Mouse (Mus musculus) CD4-positive, CD25-positive, alpha-beta regulatory T cell, adult 4 months (primary cell): ENCODE results near the gene Lactbl1. TPM values are rescaled to one million over a fixed set of nuclear protein-coding genes. Genes with fewer than 3 reads are reported as not detected.

Source experiments
- ATAC-seq: one replicate; pipeline ENCODE4 v1.8.0; 2017
- polyA plus RNA-seq, 2 experiments: library from polyadenylated mRNA; unstranded; fragments of 100-300 nt; shearing (Covaris generic); gene quantifications; one replicate each; pipeline ENCODE4 v1.2.1; 2017

Gene Lactbl1
- polyA plus RNA-seq, 2 experiments from 2014 or later: 0.17 TPM; not detected in 1

DNA sequence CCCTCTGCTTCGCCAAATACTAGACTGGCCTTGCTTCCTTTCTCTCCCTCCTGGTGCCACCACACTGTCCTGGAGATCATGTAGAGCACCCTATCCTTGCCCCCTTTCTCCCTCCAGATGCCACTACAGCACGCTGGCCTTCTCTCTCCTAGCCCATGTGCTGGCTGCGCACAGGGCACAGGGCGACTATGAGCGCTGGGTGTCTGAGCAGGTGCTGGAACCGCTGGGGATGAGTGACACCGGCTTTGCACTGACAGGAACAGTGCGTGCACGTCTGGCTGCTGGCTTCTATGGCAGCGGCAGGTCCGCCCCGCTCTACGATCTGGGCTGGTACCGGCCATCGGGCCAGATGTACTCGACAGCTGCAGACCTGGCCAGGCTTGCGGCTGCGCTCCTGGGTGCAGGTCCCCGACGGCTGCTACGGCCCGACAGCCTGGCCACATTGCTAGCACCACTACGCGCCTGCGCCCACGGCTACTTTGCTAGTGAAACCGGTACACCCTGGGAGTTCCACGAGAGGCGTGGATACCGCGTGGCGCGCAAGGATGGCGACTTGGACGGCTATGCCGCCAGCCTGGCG is 14.7 kb downstream of the Lactbl1 start:
- ATAC-seq: no peak

DNA sequence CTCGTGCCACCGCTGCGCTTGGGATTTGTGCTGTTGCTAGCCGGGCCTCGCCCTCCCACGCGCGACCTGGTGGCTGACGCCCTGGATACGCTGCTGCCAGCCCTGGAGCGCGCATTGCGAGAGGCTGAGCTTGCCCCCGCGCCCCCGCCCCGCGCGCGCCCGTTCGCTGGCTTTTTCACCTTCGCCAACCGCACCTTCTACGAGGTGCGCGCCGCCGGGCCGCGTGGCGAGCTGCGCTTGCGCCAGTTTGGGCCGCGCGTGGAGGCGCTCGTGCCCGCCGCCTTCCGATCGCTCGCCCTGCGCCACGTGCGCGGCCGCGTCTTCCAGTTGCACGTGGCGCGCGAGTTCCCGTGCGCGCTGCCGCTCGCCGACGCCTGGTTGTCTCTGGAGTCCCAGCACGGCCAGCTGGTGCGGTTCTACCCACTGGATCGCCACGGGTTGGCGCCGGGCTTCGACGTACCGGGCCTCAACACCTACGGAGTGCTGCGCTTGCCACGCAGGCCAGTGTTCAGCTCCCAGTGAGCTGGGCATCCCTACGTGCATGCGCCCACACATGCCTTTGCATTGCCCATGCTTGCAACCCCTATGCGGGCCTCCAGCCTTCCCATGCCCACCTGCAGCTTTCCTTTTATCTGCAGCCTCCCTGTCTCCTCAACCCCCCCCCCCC is 15.3 kb downstream of the Lactbl1 start:
- no peak for ATAC-seq

DNA sequence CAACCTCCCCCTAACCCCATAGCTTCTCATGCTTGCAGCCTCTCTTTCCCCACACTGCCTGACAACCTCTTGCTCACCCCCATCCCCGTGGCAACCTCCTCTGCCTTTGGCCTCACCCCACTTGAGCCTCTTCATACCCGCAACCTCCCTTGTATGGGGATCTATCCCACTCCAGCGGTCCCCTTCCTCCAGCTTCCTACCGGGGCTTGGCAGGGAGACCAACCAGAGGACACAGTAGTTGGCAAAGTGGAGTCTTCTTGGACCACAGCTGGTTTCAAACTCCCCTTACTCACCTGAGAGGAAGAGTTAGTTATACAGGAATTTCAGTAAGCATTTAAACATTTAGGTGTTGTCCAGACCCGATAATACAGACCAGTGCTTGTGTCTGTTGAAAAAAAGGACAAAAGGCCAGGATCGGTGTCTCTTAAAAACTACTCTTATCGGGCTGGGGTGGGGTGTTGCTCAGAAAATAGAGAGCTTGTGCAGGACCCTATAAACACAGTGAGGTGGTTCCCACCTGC is 15.9 kb downstream of the Lactbl1 start:
- no peak for ATAC-seq

DNA sequence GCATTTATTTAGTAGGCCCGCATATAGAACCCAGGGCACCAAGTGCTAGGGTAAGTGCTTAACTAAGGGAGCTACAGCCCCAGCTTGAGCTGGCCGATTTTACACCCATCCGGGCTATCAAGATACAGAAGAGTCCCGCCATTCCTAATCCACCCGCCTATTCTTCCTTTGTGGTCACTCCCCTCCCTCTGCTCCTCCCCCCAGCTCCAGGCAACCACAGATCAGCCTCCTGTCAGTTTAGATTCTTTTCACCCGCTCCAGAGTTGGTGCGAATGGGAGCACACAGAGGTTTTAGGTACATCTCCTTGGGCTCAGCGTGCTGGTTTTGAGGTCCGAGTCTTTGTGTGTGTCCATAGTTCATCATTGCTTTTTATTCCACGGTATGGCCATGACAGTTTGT is 16.5 kb downstream of the Lactbl1 start:
- ATAC-seq: no peak

DNA sequence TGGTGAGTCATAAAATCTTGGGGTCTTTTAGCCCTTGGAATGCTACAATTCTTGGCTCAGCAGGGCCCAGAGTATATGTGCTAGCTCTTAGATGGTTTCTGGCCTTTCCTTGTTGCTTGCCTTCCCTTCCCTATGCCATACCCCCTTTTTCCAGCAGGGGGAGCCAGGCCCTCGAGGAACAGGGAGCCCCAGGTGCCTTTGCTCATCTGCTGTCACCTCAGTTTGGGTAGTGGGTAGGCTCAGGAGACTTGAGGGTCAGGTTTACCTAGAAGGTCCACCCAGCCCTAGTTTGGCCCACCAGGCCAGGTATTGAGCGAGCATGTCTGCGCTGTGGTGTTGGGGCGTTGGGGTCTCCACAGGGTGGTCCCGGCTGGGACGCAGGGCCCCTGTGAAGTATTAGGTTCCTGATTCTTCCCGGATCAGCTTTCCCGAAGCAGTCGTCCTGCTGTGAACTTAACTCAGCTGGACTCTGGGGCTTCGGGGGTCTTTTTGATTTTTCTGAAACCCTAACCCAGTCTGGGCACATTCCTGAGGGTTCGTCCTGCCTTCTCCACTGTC is 26.6 kb downstream of the Lactbl1 start:
- no peak for ATAC-seq

DNA sequence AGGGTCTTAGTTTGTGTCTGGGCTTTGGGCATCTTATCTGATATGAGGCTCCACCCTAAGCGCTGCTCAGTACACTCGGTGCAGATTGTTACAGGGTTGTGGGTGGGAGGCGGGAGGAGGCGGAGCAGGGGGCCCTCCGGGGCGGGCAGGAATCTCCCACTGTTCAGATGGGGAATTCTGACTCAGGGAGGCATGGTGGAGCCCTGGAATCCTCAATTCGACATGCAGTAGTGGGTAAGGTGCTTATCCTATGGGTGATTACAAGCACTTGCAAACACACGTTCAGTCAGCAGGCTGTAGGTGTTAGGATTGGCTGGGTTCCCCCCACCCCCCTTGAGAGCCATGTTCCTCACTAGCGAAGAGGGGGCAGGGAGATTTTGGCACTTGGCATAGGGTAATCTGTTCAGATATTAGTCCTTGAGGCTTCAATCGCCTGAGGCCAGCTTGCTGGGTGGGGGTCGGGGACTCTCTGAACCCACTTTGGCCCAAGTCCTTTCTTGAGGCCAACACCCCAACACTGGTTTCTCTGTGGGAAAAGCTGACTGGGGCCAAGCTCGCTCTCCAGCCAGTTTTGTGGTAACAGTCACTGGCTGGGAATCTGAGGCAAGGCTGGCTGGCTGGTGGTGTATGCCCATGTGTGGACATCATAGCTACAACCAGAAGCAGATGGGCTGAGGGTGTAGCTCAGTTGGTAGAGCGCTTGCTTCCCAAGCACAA is 27.2 kb downstream of the Lactbl1 start:
- ATAC-seq: no peak

DNA sequence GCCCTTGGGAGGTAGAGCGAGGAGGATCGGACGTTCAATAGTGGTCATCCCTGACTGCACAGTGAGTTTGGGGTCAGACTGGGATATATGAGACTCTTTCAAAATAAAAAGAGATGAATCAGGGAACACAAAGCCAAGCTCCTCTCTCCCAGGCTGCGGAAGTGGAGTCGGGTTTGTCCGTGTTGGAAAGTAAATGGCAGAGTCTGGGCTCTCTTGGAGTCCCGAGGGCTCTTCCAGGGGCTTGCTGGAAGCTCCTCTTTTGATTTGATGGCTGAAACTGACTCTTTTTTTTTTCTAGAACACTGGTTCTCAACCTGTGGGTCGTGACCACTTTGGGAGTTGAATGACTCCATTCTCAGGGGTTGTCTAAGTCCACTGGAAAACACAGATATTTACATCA is 27.8 kb downstream of the Lactbl1 start:
- ATAC-seq: no peak

DNA sequence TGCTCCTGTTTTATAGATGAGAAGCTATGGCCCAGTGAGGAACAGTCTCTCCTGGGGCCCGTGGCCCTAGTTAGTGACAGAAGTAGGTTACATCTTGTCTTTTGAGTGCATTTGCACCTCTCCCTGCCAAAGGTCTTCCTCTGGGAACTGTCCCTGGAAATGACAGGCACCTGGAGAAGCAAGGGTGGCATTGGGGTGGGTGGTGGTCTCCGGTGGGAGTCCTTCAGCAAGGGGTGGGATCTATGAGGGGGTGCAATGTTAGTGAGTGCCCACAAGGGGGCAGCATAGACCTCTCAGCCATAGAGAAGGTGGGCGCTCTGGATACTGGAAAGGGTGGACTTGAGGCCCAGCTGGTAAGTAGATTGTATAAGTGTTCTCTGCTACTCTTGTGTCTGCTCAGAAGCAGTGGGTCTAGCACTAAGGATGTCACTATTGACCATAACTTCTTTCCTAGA is 29.0 kb downstream of the Lactbl1 start:
- no peak for ATAC-seq

DNA sequence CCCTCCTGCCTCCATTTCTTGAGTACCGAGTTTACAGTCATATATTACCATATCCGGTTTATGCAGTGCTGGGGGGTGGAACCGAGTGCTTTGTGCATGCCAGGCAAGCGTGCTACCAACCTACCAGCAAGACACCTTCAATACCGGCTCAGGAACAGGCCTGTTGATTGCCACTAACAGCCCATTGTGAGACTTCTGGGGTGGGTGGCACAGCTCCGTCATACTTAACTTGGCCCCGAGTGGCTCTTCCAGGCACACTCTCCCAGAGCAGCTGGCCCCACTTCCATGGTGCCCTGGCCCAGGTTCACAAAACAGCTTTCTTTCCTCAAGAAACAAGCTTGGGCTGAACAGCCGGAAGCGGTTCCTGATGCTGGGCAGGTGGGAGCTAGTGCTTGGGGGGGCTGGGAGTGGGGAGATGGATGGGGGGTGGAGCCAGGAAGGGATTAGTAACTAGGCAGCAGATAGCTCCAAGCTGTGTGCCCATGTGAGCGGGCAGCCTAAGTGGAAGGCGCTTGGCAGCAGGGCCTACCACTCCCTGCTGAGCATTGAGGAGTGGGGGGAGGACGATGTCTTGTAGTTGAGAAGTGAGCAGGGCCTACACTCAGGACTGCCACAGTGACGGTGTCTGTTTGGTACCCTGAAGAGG is 29.6 kb downstream of the Lactbl1 start:
- ATAC-seq: no peak

DNA sequence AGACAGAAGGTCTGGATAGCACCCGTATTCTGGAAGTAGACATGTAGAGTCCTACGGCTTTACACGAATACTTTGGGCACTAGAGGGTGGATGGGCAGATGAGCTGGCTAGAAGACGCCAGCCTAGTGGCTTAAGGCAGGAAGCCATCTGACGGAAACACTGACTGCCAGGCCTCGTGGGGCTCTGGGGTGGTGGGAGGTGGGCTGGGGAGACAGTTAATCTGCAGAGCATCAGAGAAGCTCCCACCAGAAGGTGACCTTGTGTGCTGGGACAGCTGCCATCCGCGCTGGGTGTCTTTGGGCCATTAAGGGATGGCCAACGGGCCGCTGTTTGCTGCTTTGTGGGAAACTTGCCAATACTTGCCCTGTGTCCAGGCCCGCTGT is 30.1 kb downstream of the Lactbl1 start:
- ATAC-seq: no peak

DNA sequence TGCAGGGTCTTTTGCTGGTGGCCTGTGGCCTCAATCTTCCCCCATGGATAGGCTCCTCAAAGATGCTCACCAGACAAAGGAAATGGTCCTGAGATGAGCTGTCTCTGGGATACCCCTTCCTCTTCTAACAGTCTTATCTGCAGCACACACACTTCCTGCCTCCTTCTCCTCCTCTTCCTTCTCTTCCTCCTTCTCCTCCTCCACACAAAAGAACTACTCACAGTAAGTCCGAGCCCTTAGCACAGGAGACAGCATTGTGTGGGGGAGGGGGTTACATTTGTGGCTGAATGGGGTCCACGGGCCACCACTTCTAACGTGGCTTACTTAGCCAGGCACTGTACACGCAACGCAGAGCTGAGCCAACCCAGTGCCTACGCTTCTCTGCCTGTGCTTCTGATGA is 30.6 kb downstream of the Lactbl1 start:
- no peak for ATAC-seq

DNA sequence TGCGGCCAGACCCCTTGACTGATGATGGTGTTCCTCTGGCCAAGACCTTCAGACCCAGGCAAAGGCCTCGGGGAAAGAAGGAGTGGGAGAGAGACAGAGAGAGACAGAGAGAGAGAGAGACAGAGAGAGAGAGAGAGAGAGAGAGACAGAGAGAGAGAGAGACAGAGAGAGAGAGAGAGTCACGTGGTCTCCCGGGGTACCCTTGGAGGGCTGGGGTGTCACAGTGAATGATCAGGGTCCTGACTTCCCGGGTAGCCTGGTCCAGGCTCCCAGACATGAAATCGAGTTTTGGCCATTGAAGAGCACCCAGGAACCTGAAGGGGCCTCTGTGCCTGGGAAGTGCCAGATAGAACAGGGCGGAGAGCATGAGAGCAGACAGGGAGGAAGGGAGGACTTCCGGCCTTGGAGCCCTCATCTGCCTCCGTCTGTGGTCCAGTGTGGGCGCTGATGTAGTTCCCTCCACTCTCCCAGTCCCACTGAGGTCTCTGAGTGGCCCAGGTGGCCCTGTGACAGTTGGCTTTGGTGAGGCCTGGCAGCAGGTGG is 31.3 kb downstream of the Lactbl1 start:
- ATAC-seq: no peak

DNA sequence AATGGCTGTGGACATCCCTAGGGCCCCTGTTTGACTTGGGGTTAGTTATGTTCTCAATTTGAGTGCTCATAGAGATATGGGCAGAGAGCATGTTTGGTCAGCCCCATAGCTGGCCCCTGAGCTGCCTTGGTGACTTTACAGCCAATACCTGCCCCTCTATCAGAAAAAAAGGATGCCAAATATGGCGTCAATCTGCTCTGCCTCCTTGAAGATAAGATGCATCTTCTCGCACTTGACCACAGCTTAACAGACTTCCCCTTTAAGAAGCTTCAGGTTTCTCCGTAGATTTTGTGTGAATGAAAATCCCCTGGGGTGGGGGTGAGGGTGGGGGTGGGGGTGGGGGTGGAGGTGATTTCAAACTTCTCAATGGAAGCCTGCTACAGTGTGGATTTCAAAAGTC is 35.5 kb downstream of the Lactbl1 start:
- no peak for ATAC-seq

DNA sequence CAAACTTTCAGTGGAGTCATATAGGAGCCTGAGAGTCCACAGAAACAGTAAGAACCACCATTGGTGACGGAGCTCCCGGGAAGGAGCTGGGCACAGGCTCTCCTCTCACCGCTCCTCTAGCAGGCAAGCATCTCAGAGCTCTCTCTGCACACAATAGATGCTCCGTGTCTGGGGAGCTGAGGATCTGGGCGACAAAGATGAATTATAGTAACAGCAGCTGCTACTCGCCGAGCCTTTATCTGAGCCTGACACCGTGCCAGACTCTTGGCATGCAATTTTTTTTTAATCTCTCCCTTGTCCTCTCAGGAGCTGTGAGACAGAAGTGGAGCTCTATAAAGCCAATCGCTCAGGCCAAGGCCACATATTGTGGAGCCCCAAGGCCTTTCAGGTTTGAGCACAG is 42.6 kb downstream of the Lactbl1 start:
- ATAC-seq: no peak

DNA sequence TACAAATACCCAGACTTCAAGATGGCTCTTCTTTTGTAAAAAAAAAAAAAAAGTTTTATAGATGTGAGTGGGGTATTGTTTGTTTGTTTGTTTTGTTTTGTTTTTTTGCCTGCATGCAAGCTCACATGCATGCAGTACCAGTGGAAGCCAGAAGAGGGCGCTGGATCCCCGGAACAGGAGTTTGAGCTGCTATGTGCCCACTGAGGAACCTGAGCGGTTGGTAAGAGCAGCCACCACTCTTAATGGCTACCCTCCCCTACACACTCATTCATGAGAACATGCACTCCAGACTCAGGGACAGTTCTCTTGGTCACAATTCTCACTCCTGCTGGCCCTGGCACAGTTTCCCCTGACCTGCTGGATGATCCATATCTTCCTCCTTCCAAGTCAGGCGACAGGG is 43.6 kb downstream of the Lactbl1 start:
- ATAC-seq: no peak

DNA sequence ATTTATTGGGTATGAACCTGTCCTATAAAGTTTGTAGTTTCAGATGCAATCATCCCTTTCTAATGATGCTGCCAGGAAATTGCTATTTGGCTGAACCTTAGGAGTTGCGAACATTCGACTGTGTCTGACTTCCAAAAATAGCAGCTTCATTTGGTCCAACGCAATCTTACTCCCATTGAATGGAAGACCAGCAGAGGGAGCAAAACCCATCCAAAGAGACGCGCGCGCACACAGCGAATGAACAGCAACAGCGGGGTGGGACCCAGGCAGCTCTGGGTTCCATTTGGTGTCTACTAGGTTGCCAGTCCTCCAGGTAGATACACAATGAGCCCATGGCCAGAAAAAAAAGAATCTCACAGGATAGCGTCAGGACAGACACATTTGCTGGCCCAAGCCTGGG is 45.3 kb downstream of the Lactbl1 start:
- ATAC-seq: no peak

DNA sequence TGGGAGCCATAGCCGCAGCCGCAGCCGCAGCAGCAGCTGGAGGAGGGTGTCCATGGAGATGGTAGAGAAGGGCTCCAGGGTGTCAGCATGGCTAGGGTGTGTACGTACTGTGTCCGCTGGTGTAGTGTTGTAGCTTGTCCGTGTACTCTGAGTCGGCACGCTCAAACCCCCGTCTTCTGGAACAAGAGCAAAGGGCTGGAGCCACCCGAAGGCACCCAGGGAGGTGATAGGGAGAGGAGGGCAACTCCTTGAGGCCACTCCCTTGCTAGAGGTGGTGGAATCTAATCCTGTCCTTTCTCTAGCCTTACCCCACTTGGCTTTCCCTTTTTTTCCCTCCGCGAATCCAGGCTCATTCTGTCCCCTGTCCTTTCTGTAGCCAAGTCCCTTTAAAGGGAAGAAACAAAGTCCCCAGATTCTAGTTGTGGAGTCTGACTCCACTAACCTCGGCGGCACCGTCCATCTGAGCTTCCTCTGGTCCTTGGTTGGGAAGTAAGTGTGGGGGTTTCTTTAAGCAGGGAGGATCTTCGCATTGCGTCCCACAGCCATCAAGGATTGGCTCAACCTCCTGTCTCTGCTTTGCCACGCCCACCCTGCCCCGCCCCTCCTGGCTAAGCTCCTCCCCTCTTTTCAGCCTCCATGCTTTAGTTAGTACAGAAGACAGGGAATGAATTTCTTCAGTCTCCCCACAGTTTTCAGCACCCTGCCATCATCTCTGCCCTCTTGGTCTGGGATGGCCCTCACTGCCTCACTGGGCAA is 50.1 kb downstream of the Lactbl1 start:
- ATAC-seq: no peak

DNA sequence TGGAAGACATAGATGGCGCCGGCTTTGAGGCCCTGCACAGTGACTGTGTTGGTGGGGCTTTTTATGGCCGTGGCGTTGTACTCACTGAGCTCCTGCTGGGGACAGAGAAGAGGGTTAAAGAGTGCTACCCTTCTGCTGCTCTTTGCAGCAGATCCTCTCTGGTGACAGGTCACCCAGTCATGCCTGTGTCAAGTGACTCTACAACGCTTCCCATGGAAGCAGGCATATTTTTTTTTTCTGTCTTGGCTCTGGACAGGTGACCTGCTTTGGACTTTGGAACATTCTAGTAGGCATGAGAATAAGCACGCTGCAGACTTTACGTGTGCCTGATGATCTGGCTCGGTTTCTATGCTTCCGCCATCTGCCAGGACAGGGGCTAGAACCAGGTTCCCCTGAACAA is 53.0 kb downstream of the Lactbl1 start:
- no peak for ATAC-seq

DNA sequence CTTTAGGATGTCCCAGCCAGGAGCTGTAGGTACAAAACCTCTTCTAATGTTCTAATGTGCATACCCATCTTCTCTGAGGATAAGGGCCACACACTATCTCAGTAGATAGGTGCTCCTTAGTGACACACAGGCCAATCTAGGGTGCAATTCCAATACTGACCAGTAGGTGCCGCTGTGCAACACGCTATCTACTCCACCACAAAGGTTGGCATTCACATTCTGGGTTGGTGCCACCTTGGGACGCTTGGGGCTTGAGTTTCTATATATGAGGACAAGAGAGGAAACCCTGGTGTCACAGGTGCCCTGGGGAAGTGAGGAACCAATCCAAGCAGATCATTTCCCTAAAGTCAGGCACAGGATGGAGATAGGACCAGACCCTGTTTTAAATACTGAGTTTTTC is 56.1 kb downstream of the Lactbl1 start:
- ATAC-seq: no peak

DNA sequence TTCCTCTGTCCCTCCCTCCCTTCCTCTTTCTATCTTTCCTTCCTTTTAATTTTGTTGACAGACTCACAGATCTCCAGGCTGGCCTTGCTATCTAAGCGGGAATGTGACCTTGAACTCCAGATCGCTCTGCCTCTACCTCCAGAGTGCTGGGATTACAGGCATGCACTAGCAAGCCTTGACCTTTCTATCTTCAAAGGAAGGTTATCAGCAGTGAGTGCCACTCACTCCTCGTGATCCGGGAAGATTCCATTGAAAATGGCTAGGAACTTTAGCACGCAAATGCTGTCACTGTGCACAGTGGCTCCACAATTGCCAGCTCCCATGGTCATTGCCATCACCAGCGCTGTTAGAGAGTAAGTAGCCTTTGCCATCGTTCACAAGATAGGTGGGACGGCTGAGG is 56.8 kb downstream of the Lactbl1 start:
- no peak for ATAC-seq

DNA sequence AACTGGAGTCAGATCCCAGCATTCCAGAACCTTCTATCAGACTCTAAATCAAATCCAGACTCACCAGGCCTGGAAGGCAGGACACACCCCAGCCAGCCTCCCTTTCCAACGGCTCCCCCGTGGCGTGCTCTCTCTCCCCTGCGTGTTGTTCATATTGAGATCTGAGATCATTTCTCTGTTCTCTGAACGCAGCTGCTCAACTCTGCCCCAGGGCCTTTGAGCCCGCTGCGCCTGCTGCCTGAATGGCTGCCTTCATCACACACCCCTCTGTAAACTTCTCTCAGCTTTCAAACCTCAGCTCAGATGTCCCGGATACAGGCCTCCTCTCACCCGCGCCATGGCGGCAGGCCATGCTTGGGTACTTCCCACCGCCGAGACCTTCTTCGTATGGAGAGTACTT is 58.2 kb downstream of the Lactbl1 start:
- no peak for ATAC-seq

DNA sequence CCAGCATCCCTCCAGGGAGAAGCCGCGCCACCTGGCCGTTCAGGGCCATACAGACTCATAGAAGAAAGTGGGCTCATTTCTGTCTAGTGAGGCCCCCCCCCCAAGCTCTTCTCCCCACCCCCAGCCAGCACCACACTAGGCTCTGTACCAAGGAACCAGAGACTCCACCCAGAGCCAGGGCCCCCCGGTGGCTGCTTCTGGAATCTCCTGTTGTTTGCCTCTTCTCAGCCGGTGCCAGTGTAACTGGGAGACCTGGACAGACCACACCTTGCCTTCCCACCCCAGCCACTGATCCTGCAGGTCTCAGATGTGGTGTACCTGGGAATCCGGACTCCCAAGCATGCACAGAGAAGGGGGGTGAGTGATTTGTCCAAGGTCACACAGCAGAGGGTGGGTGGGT is 62.1 kb downstream of the Lactbl1 start:
- ATAC-seq: no peak
